Mouse (Mus musculus) 416B (cell line): ENCODE results near the gene Gm11541.

Experiments used
- DNase-seq: peaks from one replicate; pipeline ENCODE4 v3.0.0; 2011; ENCODE audit warnings: low read depth

The Gm11541 gene

GRCm38 (mm10) chr11:94704472-94704871, at the start of gene Gm11541:
Gene Gm11541 (minus strand): TSS chr11:94704499.
- DNase-seq: no peak

- no peak for DNase-seq
Measured at GRCm38 (mm10) chr11:94752946-94753713, 48.8 kb upstream of the Gm11541 start.

GRCm38 (mm10) chr11:94741732-94742272, 37.5 kb upstream of the Gm11541 start, which contains the start of gene Cdc34b:
Gene Cdc34b (plus strand): TSS chr11:94741782.
- no peak for DNase-seq

DNA sequence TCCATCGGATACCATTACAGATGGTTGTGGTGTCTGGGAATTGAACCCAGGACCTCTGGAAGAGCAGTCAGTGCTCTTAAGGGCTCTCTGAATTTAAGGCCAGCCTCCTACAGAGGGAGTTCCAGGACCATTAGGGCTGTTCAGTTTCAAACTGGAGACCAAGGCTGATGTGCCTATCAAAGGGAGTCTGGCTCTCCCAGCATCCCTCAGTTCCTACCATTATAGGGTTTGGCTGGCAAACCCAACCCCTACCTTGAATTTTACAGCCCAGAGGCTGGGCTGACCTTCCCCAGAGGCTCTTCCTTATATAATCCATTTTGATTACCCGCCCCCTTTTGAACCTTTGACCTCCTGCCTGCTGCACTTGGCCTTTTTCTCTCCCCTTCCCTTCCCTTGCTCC, 31.4 kb upstream of the Gm11541 start:
- DNase-seq: no peak

DNA sequence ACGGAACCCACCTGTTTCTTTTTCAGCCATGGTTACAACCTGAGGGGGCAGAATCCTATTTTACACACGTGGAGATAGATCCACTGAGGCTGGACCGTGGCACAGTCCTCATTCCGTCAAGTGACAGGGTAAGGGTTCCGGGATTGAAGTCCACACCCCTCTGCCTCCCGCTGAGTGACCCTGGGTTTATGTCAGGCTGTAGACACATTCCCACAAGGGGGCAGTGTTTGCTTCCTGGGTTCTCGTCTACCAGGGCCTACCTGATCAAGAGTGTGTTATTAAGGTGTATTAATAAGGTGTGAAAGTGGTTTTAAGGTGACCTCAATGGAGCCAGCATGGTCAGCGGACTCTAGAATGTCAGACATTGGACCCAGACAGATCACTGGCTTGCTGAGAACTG, 28.5 kb upstream of the Gm11541 start:
- peak; percentile 29 for DNase-seq

DNA sequence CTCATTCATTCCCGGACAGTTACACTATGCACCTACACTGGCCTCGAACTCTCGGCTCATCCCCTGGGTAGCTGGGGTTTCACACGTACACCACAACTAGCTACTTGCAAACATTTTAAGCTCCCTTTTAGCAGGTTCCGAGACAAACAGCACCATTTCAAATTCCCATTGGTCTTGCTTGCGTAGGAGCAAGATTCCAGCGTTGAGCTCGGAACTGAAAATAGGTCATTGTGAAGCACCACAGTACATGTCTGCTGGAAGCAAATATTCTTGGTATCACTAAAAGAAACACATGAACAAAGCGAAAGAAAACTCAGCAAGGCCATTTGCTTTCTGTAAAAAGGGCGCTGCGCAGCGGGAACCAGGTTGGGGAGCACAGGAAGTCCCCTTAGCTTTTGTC, 26.9 kb upstream of the Gm11541 start:
- no peak for DNase-seq

DNA sequence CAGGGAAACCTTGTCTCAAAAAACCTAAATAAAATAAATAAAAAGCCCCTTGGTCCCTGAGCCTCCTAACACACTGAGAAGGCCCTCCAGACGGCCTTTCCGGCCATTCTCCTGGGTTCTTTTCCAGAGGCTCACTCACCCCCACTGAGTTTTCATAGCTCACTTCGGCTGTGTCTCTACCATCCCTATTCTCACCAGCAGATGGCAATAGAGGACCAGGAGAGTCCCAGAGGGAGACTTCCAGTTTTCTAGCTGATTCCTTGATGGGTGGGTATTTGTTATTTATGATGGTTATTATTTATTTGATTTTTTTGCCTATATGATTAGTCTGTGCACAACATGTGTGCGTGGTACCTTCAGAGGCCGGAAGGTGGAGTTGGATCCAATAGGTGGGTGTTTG, 26.0 kb upstream of the Gm11541 start:
- DNase-seq: peak; percentile 72

DNA sequence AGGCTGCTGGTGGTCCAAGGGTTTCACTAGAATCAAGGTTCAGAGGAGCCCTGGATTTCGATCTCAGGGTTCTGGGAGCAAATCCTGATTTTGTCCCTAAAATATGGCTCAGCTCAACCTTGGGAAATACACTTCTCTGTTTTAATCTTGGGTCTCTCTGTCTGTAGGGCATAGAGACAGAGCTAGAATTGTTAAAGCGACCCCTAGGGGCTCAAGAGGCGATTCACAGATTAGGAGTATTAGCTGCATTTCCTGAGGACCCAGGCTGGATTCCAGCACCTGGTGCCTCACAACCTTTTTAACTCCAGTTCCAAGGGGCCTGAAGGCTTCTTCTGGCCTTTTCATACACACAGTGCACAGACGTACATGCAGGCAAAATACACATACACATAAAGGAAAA, 25.3 kb upstream of the Gm11541 start:
- DNase-seq: peak; percentile 34

GRCm38 (mm10) chr11:94728545-94728944, 24.2 kb upstream of the Gm11541 start:
- DNase-seq: no peak

DNA sequence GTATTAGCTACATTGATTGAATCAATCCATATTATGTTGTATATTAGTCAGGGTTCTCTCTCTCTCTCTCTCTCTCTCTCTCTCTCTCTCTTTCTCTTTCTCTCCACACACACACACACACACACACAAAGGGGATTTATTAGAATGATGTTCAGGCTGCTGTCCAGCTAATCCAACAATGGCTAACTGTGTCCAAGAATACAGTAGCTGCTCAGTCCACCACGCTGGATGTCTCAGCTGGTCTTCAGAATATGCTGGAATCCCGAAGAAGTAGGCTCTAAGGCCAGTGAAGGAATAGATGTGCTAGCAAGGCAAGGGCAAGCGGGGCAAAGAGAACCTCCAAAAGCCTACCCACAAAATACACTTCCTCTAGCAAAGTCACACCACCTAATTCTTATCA, 23.0 kb upstream of the Gm11541 start:
- DNase-seq: no peak

GRCm38 (mm10) chr11:94719216-94719615, 14.9 kb upstream of the Gm11541 start:
- peak; percentile 60 for DNase-seq

DNA sequence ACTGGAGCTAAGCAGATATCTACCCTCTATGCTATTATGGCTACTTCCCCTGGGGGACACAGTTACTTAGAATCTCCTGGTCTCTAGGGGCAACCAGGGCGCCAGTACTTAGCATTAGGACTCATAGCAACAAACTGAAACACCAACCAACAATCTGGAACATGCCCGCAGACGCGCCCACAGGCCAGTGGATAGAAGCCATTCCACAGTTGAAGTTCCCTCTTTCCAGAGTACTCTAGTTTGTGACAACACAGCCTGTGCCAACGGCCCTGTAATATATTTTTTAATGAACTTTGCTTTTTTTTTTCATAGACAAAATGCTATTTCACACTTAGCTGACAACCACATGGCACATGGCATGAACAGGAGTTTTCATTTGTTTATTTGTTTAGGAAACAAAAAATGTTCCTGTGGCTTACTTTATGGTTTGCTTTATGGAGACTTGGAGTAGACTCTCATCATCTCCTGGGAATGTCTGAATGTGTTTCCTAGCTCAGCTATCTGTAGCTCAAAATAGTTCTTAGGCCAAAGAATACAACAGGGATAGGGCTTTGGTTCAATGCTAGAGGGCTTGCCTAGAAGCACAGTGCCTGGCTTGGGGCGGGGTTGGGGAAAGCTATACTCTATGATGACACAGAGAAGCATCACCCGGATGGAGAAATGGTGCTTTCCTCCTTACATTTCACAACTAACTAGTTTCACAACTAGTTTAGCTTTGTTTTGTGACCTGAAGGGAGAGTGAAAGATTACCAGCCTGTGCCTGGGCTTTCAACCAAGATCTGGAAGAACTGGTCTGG, 14.0 kb upstream of the Gm11541 start:
- DNase-seq: peak; percentile 11

GRCm38 (mm10) chr11:94717239-94717638, 12.9 kb upstream of the Gm11541 start:
- no peak for DNase-seq

DNA sequence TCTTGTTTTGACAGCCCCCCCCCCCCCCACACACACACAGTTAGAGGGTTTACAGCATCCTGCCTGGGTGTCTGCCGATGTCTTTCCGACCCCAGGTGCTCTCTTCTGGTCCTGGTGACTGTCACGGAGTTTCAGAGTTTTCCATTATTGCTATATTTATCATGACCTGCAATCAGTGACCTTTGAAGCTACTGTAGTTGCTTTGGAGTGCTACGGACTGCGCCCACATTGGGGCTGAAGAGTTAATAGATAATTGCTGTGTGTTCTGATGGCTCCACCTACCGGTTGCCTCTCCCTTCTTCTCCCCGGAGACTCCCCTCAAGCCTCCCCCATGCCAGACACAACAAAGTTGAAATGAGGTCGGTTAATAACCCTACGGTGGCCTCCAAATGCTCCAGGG, 12.5 kb upstream of the Gm11541 start:
- DNase-seq: peak; percentile 46

DNA sequence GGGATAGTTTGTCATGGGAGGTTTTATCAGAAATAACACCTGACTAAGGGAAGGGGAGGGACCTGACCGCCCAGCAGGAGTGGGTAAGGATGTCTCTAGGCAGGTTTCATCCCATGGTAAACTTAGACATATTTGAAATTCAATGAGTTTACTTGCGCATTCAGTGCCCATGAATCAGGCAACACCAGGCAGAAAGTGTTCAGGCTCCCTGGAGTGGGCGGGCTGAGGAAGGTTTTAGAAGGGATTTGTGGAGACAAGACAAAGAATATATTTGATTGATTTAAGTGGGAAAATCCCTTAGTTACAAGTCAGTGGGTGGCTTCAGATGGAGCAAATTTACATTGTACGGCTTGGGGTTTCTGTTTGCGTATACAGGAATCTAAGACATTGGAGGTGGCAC, 11.3 kb upstream of the Gm11541 start:
- DNase-seq: no peak

GRCm38 (mm10) chr11:94713246-94713860, 9.1 kb upstream of the Gm11541 start:
- DNase-seq: no peak

DNA sequence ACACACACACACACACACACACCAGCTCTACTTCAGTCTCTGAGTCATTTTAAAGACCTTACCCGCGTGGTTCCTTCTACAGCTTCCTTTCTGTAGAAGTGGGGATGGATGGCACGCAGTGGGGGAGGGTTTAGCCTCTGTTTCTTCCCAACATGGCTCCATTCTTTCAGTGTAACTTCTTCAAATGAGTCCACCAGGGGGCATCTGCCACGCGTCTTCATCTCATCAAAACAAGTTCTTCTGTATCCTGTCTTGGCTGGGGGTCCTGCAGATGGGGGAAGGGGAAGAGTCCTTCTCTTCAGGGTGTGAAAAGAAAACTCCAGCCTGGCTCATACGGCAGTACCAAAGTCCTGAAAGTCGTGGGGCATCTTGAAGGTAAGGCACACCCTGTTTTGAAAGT, 279 bp downstream of the Gm11541 start:
- peak; percentile 40 for DNase-seq

DNA sequence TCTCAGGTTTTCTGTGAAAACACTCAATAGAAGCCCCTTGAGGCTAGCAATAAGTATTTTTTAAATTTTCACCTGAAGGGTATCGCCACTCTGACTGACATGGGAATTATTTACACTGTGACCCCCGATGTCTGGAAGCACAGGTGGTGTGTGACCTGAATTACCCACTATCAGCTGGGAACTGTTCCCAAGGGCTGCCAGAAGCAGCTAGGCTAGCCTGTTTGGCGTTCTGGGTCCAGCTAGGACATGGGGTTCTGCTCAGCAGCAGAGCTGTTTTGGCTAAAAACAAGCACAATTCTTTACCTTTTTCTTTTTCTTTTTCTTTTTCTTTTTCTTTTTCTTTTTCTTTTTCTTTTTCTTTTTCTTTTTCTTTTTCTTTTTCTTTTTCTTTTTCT, 2.1 kb downstream of the Gm11541 start:
- DNase-seq: no peak

DNA sequence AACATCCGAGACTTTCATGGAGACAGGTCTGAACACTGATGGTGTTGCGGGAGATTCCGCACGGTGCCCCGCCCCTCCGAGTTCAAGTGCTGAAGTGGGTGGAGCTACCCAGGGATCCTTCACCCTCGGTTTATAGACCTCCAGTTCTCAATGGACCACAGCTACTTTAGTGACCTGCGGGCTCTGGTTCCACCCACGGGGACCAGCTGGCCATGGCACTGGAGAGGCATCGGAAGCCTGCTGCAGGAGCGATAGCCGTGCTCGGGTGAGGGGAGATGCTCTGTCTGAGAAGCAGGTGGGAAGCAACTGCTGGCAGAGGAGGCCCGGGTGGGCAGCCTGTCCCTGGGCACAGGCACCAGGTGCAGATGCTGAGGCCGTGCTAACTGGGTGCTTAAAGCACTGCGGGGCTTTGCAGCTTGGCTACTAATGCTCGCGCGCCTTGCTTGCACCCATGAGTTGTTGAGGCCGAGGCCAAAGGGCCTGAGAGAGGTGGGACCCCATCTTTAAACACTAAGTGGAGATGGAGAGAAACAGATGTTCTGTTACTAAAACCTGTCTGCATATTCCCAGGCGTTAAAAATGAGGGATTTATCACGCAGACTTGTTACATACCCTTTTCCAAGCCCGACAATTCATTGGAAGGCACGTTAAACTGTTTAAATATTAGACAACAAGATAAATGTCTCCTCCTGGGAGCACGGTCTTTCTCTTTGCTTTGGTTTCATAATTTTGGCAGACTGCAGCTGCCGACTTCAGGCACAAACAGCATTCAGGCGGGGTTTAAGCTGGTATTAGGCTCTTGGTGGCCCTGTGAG, 2.7 kb downstream of the Gm11541 start:
- DNase-seq: no peak

- no peak for DNase-seq
Measured at GRCm38 (mm10) chr11:94699399-94699798, 4.9 kb downstream of the Gm11541 start.

DNA sequence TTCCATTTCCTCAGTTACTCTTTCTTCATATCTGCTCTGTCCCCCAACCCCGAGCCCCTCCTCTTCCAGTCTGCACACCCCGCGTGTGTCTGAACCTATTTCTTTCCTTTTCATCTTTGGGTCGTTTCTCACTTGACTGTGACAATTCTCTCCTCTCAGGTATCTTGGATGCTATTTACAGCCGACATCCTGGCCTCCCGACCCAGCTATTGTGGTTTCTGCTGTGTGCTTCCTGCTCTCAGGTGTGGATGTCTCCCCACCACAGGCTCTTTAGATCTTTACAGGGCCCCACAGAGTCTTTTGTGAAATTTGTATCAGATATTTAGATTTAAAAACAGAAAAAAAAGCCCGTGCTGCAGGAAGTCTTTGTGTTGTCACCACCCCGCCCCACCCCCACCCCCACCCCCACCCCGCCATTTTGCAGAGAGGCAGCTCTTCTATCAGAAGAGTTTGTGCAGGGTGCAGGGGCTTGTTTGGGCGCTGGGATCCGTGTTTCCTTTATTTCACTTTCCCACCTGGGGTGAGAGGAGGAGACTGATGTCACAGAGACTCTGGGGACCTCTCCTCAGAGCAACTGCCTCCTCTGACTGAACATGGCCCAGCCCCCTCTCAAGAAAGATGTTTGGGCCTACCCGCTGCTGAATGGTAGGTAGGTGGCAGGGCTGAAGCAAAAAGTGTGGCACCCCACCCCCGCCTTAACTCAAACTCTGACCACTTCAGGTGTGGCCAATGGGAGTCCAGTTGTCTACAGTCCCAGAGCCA, 6.4 kb downstream of the Gm11541 start:
- DNase-seq: no peak
